Mouse (Mus musculus) limb, embryonic 15.5 days (tissue): Measurements from ENCODE around the gene Spg21. TPM values are rescaled to one million over a fixed set of nuclear protein-coding genes. Genes with fewer than 3 reads are reported as not detected.

ENCODE experiments used
- ATAC-seq: fragments of 200-750 bp; cut with Nextera tagmentation; 2 replicates; pipeline ENCODE4 v1.8.0; 2017; ENCODE audit warnings: low read depth, moderate TSS enrichment; ENCODE audit not compliant: insufficient number of reproducible peaks, low FRiP score, low TSS enrichment
- H3K27ac ChIP-seq: fragments of 300-500 bp; sonication (generic); 2 replicates; pipeline ENCODE4 v1.5.1; 2015; ENCODE audit warnings: moderate library complexity, mild to moderate bottlenecking, inconsistent platforms
- H3K27me3 ChIP-seq: fragments of 300-500 bp; sonication (generic); 2 replicates; pipeline ENCODE4 v1.6.1; 2015; ENCODE audit warnings: inconsistent platforms
- H3K36me3 ChIP-seq: fragments of 300-500 bp; sonication (generic); 2 replicates; pipeline ENCODE4 v1.6.1; 2015; ENCODE audit warnings: inconsistent platforms
- H3K4me1 ChIP-seq: fragments of 300-500 bp; sonication (generic); 2 replicates; pipeline ENCODE4 v1.6.1; 2015; ENCODE audit warnings: inconsistent platforms
- H3K4me2 ChIP-seq: fragments of 300-500 bp; sonication (generic); 2 replicates; pipeline ENCODE4 v1.6.1; 2015; ENCODE audit warnings: mild to moderate bottlenecking, inconsistent platforms
- H3K4me3 ChIP-seq: fragments of 300-500 bp; sonication (generic); 2 replicates; pipeline ENCODE4 v1.5.1; 2015; ENCODE audit warnings: mild to moderate bottlenecking, inconsistent platforms
- H3K9ac ChIP-seq: fragments of 300-500 bp; sonication (generic); 2 replicates; pipeline ENCODE4 v1.6.1; 2015; ENCODE audit warnings: inconsistent platforms
- H3K9me3 ChIP-seq: fragments of 300-500 bp; sonication (generic); 2 replicates; pipeline ENCODE4 v1.6.1; 2016; ENCODE audit warnings: inconsistent platforms
- WGBS: fragments of 180-500 bp; shearing (Covaris S2); methylation state at CpG from one replicate; pipeline ENCODE4 v1.1.7; 2015; 5-methylcytosine and 5-hydroxymethylcytosine counted together
- polyA plus RNA-seq: library from polyadenylated mRNA; unstranded; fragments of >200 nt; fragmentation: Nextera tagmentation; extraction: Ambion mirVana; gene quantifications from 2 replicates; pipeline ENCODE4 v1.2.1, GENCODE M21; 2015

Gene Spg21
- polyA plus RNA-seq, 1 experiment from 2014 or later = 123 TPM

GRCm38 (mm10) chr9:65491476-65491875 lies 30.7 kb downstream of the Spg21 start:
- no peaks in the 10 kb centered on the region for H3K27me3 ChIP-seq
- H3K27ac ChIP-seq = no peak overlapping the region
- H3K4me3 ChIP-seq = no peak overlapping the region
- no peak overlapping the region for H3K4me2 ChIP-seq
- H3K36me3 ChIP-seq = peaks cover 18% of the 10 kb centered on the region
- no peaks in the 10 kb centered on the region for H3K4me1 ChIP-seq
- ATAC-seq = no peak
- H3K9ac ChIP-seq = no peak overlapping the region
- 64% methylated on average over 3 of the region's 3 CpGs for WGBS
- H3K9me3 ChIP-seq = no peaks in the 10 kb centered on the region

- Histone ChIP-seq H3K27me3 (no peaks in the 10 kb centered on the region), H3K9me3 (no peaks in the 10 kb centered on the region), H3K4me2 (no peak overlapping the region), H3K9ac (no peak overlapping the region), H3K4me3 (no peak overlapping the region), H3K27ac (peak overlapping the region; percentile 19), H3K4me1 (no peaks in the 10 kb centered on the region), H3K36me3 (peaks cover 9% of the 10 kb centered on the region)
- 76% methylated on average over 2 of the region's 2 CpGs for WGBS
- no peak for ATAC-seq
Measured at GRCm38 (mm10) chr9:65492351-65492750, 31.6 kb downstream of the Spg21 start.

GRCm38 (mm10) chr9:65492851-65493250 lies 32.1 kb downstream of the Spg21 start:
- Histone ChIP-seq H3K27ac (peak overlapping the region; percentile 19), H3K9me3 (no peaks in the 10 kb centered on the region), H3K4me3 (no peak overlapping the region), H3K9ac (no peak overlapping the region), H3K27me3 (no peaks in the 10 kb centered on the region), H3K36me3 (peaks cover 4% of the 10 kb centered on the region), H3K4me2 (no peak overlapping the region), H3K4me1 (no peaks in the 10 kb centered on the region)
- 83% methylated on average over 4 of the region's 4 CpGs for WGBS
- ATAC-seq = no peak

GRCm38 (mm10) chr9:65502146-65502545 lies 41.4 kb downstream of the Spg21 start:
- ATAC-seq = no peak
- H3K9ac ChIP-seq = no peak overlapping the region
- H3K4me2 ChIP-seq = no peak overlapping the region
- H3K9me3 ChIP-seq = no peaks in the 10 kb centered on the region
- H3K27ac ChIP-seq = no peak overlapping the region
- 46% methylated on average over 8 of the region's 8 CpGs for WGBS
- H3K4me1 ChIP-seq = no peaks in the 10 kb centered on the region
- H3K27me3 ChIP-seq = no peaks in the 10 kb centered on the region
- no peak overlapping the region for H3K4me3 ChIP-seq
- no peaks in the 10 kb centered on the region for H3K36me3 ChIP-seq

GRCm38 (mm10) chr9:65502721-65503505 lies 42.2 kb downstream of the Spg21 start:
- 79% methylated on average over 21 of the region's 21 CpGs for WGBS
- Histone ChIP-seq H3K9ac (no peak overlapping the region), H3K9me3 (no peaks in the 10 kb centered on the region), H3K27me3 (no peaks in the 10 kb centered on the region), H3K4me2 (no peak overlapping the region), H3K27ac (no peak overlapping the region), H3K36me3 (no peaks in the 10 kb centered on the region), H3K4me3 (no peak overlapping the region), H3K4me1 (no peaks in the 10 kb centered on the region; the same call in 1 of the 2 replicates)
- ATAC-seq = no peak

GRCm38 (mm10) chr9:65508449-65508848 lies 47.7 kb downstream of the Spg21 start:
- Histone ChIP-seq H3K27me3 (no peaks in the 10 kb centered on the region), H3K4me1 (no peaks in the 10 kb centered on the region; the same call in 1 of the 2 replicates), H3K27ac (no peak overlapping the region), H3K36me3 (no peaks in the 10 kb centered on the region), H3K9ac (no peak overlapping the region), H3K4me2 (no peak overlapping the region), H3K9me3 (no peaks in the 10 kb centered on the region), H3K4me3 (no peak overlapping the region)
- no peak for ATAC-seq
- WGBS = 38% methylated on average over 7 of the region's 7 CpGs

GRCm38 (mm10) chr9:65512520-65512919 lies 51.8 kb downstream of the Spg21 start:
- H3K27ac ChIP-seq = no peak overlapping the region
- no peaks in the 10 kb centered on the region for H3K36me3 ChIP-seq
- no peak overlapping the region for H3K4me3 ChIP-seq
- no peaks in the 10 kb centered on the region for H3K27me3 ChIP-seq
- H3K9me3 ChIP-seq = no peaks in the 10 kb centered on the region
- WGBS = 82% methylated on average over 3 of the region's 3 CpGs
- no peak for ATAC-seq
- H3K9ac ChIP-seq = no peak overlapping the region
- no peak overlapping the region for H3K4me2 ChIP-seq
- H3K4me1 ChIP-seq = no peaks in the 10 kb centered on the region; the same call in 1 of the 2 replicates

GRCm38 (mm10) chr9:65514431-65514830 lies 53.7 kb downstream of the Spg21 start:
- no peaks in the 10 kb centered on the region for H3K4me1 ChIP-seq
- no peak overlapping the region for H3K27ac ChIP-seq
- no peak overlapping the region for H3K4me3 ChIP-seq
- WGBS = 76% methylated on average over 8 of the region's 8 CpGs
- no peak overlapping the region for H3K4me2 ChIP-seq
- H3K36me3 ChIP-seq = no peaks in the 10 kb centered on the region
- no peaks in the 10 kb centered on the region for H3K9me3 ChIP-seq
- H3K9ac ChIP-seq = no peak overlapping the region
- 0 out of 2 replicates have a peak, but pooled peaks have one; percentile 44 for ATAC-seq
- no peaks in the 10 kb centered on the region for H3K27me3 ChIP-seq

- 47% methylated on average over 3 of the region's 3 CpGs for WGBS
- Histone ChIP-seq H3K9ac (no peak overlapping the region), H3K9me3 (no peaks in the 10 kb centered on the region), H3K4me2 (no peak overlapping the region), H3K27ac (no peak overlapping the region), H3K36me3 (no peaks in the 10 kb centered on the region), H3K27me3 (no peaks in the 10 kb centered on the region), H3K4me1 (peaks cover 1% of the 10 kb centered on the region), H3K4me3 (no peak overlapping the region)
- ATAC-seq = no peak
Measured at GRCm38 (mm10) chr9:65514851-65515261, 54.1 kb downstream of the Spg21 start.

- ATAC-seq = peak; percentile 54; the same call in 1 of the 2 replicates
- peak within 1 kb of the TSS; percentile 26 for H3K4me3 ChIP-seq
- 7% methylated on average over 25 of the region's 25 CpGs for WGBS
- H3K27me3 ChIP-seq = no peaks in the 10 kb centered on the region
- peak within 1 kb of the TSS; percentile 57 for H3K4me2 ChIP-seq
- H3K27ac ChIP-seq = no peak within 1 kb of the TSS
- H3K9ac ChIP-seq = no peak within 1 kb of the TSS
- peaks cover 22% of the 10 kb centered on the region for H3K4me1 ChIP-seq
- no peaks in the 10 kb centered on the region for H3K36me3 ChIP-seq
- no peaks in the 10 kb centered on the region for H3K9me3 ChIP-seq
Measured at GRCm38 (mm10) chr9:65519807-65520504, 59.2 kb downstream of the Spg21 start, which contains the start of gene Ankdd1a. TSS of gene Ankdd1a (minus strand) at chr9:65520193.

- WGBS = 11% methylated on average over 11 of the region's 11 CpGs
- H3K4me3 ChIP-seq = peak overlapping the region; percentile 26
- no peaks in the 10 kb centered on the region for H3K36me3 ChIP-seq
- H3K9ac ChIP-seq = no peak overlapping the region
- H3K4me2 ChIP-seq = peak overlapping the region; percentile 57
- H3K9me3 ChIP-seq = no peaks in the 10 kb centered on the region
- peaks cover 22% of the 10 kb centered on the region for H3K4me1 ChIP-seq
- H3K27me3 ChIP-seq = no peaks in the 10 kb centered on the region
- no peak overlapping the region for H3K27ac ChIP-seq
- ATAC-seq = no peak
Measured at GRCm38 (mm10) chr9:65520505-65520876, 59.7 kb downstream of the Spg21 start.
